Mouse (Mus musculus) kidney, adult 2 months (tissue): ENCODE data around the gene Cbr1. TPM values are rescaled to one million over a fixed set of nuclear protein-coding genes. Genes with fewer than 3 reads are reported as not detected.
A peak's percentile ranks its signal among the peaks of the same experiment; 100 is the strongest.
"Not testable (repeated sequence)": the region's sequence is repeated elsewhere in the genome, so short reads cannot be mapped to it uniquely, and the experiment has no call there.

Source experiments
- DNase-seq: peaks from one replicate; pipeline ENCODE4 v3.0.0; 2021
- H3K27ac ChIP-seq: fragments of 200-500 bp; 2 replicates; pipeline ENCODE4 v1.5.1; 2012; ENCODE audit warnings: low read depth, low read length, control low read depth, inconsistent platforms; ENCODE audit not compliant: insufficient read depth
- H3K27me3 ChIP-seq: fragments of 200-500 bp; replicated peaks from 2 replicates; pipeline ENCODE4 v1.6.1; 2012; ENCODE audit warnings: mild to moderate bottlenecking, moderate library complexity, low read length, inconsistent platforms; ENCODE audit not compliant: control insufficient read depth, insufficient read depth
- H3K36me3 ChIP-seq: fragments of 200-500 bp; 2 replicates; pipeline ENCODE4 v1.6.1; 2012; ENCODE audit warnings: mild to moderate bottlenecking, moderate library complexity, low read length, inconsistent platforms; ENCODE audit not compliant: control insufficient read depth, insufficient read depth
- H3K4me1 ChIP-seq: fragments of 200-500 bp; 2 replicates; pipeline ENCODE4 v1.6.1; 2011; ENCODE audit warnings: low read length; ENCODE audit not compliant: control insufficient read depth, insufficient read depth
- H3K4me3 ChIP-seq: fragments of 200-500 bp; 2 replicates; pipeline ENCODE4 v1.5.1; 2011; ENCODE audit warnings: mild to moderate bottlenecking, low read depth, low read length, control low read depth; ENCODE audit not compliant: insufficient read depth
- CTCF ChIP-seq: fragments of 200-500 bp; conservative IDR thresholded peaks from 2 replicates; pipeline ENCODE4 v1.5.1; 2011; ENCODE audit warnings: low read depth, mild to moderate bottlenecking, control low read depth, low read length, moderate library complexity, mixed read lengths; ENCODE audit not compliant: insufficient read depth, insufficient read length
- POLR2A ChIP-seq: fragments of 200-500 bp; IDR thresholded peaks from one replicate; pipeline ENCODE4 v1.6.1; 2011; ENCODE audit warnings: low read depth, low read length, control low read depth
- WGBS: fragments of 180-500 bp; shearing (Covaris S2); methylation state at CpG from one replicate; pipeline ENCODE4 v1.1.7; 2018; 5-methylcytosine and 5-hydroxymethylcytosine counted together
- polyA plus RNA-seq: library from polyadenylated mRNA; depleted of rRNA; stranded (reverse); fragments of >200 nt; gene quantifications from 2 replicates; pipeline ENCODE4 v1.2.3, GENCODE M21; 2012

The Cbr1 gene
- polyA plus RNA-seq, 1 experiment, result 691 TPM

DNA sequence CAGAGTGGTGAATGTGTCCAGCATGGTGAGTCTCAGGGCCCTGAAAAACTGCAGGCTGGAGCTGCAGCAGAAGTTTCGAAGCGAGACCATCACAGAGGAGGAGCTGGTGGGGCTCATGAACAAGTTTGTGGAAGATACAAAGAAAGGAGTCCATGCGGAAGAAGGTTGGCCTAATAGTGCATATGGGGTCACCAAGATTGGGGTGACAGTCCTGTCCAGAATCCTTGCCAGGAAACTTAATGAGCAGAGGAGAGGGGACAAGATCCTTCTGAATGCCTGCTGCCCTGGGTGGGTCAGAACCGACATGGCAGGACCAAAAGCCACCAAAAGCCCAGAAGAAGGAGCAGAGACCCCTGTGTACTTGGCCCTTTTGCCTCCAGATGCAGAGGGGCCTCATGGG lies 4.1 kb downstream of the Cbr1 start:
- Histone ChIP-seq H3K36me3 (no peaks in the 10 kb centered on the region; the same call in 1 of the 2 replicates), H3K4me1 (peaks cover 6% of the 10 kb centered on the region), H3K4me3 (no peak overlapping the region), H3K27ac (no peak overlapping the region), H3K27me3 (no peaks in the 10 kb centered on the region)
- WGBS, result 95% methylated on average over 4 of the region's 4 CpGs
- no peak for TF ChIP-seq CTCF
- TF ChIP-seq POLR2A, result no peak
- DNase-seq, result no peak

DNA sequence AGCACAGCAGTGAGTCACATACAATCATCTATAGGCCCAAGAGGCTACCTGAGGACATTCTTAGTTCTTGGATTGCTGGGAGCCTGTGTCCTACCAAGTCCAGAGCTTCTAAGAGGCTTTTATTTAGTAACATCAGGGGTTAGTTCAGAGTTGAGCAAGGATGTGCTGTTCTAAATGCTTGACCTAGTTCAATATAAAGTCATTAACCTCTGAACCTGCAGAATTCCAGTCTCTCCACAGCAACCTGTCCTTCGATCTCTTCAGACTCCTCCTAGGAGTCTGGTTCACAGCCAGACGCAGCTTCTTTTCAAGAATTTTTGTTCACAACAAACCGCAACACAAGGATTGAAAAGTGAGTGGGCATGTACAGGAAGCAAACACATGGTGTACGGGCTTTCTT lies 5.3 kb downstream of the Cbr1 start:
- Histone ChIP-seq H3K4me3 (no peak overlapping the region), H3K27ac (no peak overlapping the region), H3K4me1 (peaks cover 6% of the 10 kb centered on the region), H3K27me3 (no peaks in the 10 kb centered on the region), H3K36me3 (no peaks in the 10 kb centered on the region; the same call in 1 of the 2 replicates)
- 57% methylated on average over 4 of the region's 4 CpGs for WGBS
- no peak for TF ChIP-seq CTCF
- TF ChIP-seq POLR2A, result no peak
- DNase-seq, result peak; percentile 62

DNA sequence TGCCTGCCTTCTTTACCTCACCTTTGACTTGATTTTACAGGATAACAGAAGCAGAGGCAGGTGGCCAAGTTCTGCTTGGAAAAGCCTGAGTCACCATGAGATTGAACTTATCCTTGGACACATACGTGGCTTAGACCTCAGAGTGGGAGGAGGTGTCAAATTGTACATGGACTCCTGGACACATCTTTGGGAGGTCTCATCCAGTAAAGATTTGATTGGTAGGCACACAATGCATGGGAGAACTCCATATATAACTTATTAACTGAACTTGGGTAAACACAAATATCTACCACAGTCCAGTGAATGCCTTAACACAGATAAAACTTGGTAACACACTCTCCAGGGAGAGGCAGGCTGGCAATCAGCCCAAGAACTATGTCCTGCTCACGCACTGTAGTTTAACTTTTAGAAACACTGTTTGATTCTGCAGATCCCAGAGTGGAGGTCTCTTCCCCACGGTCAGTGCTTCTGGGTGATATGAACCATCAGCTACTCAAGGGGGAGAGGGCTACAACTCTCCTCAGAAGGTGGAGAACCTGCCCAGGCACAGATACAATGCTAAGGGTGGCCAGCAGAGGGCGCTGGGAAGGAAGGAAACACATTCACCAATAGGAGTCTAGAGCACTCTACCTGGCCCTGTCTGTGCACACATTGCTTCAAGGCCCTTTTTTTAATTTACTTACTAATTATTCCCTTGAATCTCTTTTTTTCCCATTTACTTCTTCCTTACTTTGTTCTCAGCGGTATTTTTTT lies 9.6 kb downstream of the Cbr1 start:
- no peaks in the 10 kb centered on the region for H3K27me3 ChIP-seq
- H3K36me3 ChIP-seq, result no peaks in the 10 kb centered on the region; the same call in 1 of the 2 replicates
- no peak for TF ChIP-seq POLR2A
- peak; percentile 83 for TF ChIP-seq CTCF
- H3K4me3 ChIP-seq, result no peak overlapping the region
- DNase-seq, result peak; percentile 72
- 22% methylated on average over 5 of the region's 5 CpGs for WGBS
- peaks cover 2% of the 10 kb centered on the region; the same call in 1 of the 2 replicates for H3K4me1 ChIP-seq
- no peak overlapping the region for H3K27ac ChIP-seq

DNA sequence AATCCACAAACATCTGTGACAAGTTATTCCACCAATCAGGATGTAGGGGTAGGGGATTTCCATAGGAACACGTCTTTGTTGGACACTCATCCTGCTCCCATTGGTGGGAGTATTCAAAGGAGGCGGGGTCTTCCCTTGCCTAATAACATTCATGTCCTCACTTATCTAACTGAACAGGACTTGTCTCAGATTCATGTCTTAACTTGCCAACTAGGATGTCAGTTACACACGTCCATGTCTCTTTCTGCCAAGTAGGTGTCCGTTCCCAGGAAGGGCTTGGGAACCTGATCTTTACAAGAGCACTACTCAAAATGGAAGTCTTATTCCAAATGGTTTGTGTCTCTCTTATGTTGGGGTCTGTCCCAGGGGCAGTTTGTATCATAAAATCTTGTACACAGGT lies 18.1 kb downstream of the Cbr1 start:
- H3K27ac ChIP-seq, DNase-seq, H3K4me3 ChIP-seq, H3K36me3 ChIP-seq, H3K4me1 ChIP-seq, H3K27me3 ChIP-seq: not testable (repeated sequence)
- 91% methylated on average over 4 of the region's 4 CpGs for WGBS

DNA sequence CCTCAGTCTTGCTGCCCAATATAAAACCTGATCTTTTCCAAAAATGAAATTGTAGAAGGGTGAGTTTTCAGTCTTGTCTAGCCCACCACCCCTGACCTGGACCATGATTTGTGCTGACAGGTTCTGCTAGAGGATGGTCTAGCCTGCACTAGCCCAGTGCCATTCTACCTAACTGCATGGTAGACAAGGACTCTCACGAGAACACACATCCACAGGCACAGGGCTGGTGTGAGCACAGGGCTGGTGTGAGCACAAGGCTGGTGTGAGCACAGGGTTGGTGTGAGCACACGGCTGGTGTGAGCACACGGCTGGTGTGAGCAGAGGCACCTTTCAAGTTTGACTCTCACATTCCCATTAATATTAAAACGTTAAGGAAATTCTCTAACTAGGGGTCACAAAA lies 19.0 kb downstream of the Cbr1 start:
- DNase-seq, result no peak
- H3K4me3 ChIP-seq, result no peak overlapping the region
- H3K36me3 ChIP-seq, result no peaks in the 10 kb centered on the region
- H3K27me3 ChIP-seq, result no peaks in the 10 kb centered on the region
- 73% methylated on average over 4 of the region's 4 CpGs for WGBS
- no peak overlapping the region for H3K27ac ChIP-seq
- no peaks in the 10 kb centered on the region for H3K4me1 ChIP-seq
- no peak for TF ChIP-seq CTCF
- TF ChIP-seq POLR2A, result no peak

DNA sequence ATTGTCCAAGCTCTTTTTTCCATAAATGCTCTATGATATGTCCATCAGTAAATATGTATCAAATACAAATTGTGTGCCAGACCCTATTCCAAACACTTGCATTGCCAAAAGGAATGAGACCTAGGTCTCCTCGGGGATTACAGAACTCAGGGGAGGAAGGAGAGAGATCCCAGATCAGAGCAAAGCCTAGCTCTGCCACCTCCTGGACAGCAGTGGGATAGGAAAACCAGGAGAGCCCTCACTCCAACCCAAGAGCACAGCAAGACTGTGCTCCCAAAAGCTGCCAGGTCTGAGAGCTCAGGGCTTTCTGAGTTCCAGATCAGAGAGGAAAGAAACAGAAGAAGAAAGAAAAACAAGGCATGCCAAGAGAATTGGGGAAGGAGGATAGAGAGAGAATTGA lies 21.1 kb downstream of the Cbr1 start:
- no peak overlapping the region for H3K27ac ChIP-seq
- no peaks in the 10 kb centered on the region for H3K4me1 ChIP-seq
- no peak overlapping the region for H3K4me3 ChIP-seq
- H3K27me3 ChIP-seq, result no peaks in the 10 kb centered on the region
- DNase-seq, result peak; percentile 37
- WGBS, result 6% methylated on average over 1 of the region's 1 CpGs
- no peaks in the 10 kb centered on the region for H3K36me3 ChIP-seq
- peak; percentile 74 for TF ChIP-seq CTCF
- no peak for TF ChIP-seq POLR2A

DNA sequence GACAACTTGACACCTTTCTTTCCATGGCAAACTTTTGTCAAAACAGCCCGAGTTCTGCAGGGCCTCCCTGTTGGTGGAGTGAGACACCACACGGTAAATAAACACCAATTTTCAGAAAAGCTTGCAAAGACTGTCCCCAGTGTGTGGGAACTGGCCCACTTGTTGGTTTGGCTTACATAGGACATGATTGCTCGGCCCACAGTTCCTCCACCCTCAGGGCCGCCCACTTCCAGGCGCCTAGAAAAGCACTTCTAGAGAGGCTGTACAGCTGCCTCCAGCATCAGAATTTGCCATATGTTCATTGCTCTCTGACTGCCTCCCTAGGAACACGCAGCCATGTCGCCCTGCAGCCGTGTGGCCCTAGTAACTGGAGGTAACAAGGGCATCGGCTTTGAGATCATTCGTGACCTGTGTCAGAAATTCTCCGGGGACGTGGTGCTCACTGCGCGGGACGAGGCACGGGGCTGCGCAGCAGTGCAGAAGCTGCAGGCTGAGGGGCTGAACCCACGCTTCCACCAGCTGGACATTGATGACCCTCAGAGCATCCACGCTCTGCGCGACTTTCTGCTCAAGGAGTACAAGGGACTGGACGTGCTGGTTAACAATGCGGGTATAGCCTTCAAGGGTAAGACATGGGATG lies 22.2 kb downstream of the Cbr1 start, which contains the start of gene Gm5678:
TSS of gene Gm5678 (plus strand) at position 337 of the 640 bp plus-strand sequence.
- H3K27me3 ChIP-seq, result no peaks in the 10 kb centered on the region
- no peak for TF ChIP-seq CTCF
- TF ChIP-seq POLR2A, result no peak
- H3K4me1 ChIP-seq, result no peaks in the 10 kb centered on the region
- no peak within 1 kb of the TSS for H3K4me3 ChIP-seq
- 82% methylated on average over 23 of the region's 23 CpGs for WGBS
- H3K27ac ChIP-seq, result no peak within 1 kb of the TSS
- DNase-seq, result no peak
- no peaks in the 10 kb centered on the region for H3K36me3 ChIP-seq
